Mouse (Mus musculus): Measurements from ENCODE around the gene Rapgef1.

Rapgef1 gene

DNA sequence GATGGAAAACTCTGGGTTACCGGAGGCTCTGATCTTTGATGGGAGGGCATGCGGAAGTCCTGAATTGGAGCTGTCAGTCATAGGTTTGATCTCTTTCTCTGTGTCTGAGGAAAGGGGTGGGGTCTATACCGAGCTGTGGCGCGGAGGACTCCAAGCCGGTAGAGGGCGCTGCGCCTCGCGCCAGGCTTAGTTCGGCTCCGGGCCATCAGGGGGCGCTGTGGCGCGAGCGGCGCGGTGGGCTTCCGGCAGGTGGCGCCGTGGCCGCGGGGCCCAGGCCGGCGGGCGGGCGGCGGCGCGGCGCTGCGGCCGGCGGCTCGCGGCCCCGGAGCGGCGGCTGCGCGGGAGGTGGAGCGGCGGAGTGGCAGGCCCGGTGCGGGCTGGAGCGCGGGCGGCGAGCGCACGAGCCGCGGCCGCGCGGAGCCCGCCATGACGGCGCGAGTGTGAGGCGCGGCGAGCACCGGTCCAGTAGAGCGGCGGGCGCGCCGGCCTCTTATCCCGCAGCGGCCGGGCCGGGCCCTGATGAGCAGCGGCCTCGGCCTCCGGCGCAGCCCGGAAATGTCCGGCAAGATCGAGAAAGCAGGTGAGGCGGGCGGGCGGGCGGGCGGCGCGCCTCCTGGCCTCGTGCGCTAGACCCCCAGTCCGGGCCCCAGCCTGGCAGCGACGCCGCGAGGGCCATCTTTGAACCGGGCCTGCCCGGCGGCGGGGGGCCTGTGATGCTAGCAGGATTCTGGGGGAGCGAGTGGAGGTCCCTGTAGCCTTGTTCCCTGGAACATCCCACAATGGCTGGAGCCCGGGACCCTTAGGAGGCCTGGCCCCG, at the start of gene Rapgef1:
Gene Rapgef1, plus strand, starts transcription at position 237 of the 817 bp plus-strand sequence.
- peak; percentile 89 to 95 for DNase-seq

DNA sequence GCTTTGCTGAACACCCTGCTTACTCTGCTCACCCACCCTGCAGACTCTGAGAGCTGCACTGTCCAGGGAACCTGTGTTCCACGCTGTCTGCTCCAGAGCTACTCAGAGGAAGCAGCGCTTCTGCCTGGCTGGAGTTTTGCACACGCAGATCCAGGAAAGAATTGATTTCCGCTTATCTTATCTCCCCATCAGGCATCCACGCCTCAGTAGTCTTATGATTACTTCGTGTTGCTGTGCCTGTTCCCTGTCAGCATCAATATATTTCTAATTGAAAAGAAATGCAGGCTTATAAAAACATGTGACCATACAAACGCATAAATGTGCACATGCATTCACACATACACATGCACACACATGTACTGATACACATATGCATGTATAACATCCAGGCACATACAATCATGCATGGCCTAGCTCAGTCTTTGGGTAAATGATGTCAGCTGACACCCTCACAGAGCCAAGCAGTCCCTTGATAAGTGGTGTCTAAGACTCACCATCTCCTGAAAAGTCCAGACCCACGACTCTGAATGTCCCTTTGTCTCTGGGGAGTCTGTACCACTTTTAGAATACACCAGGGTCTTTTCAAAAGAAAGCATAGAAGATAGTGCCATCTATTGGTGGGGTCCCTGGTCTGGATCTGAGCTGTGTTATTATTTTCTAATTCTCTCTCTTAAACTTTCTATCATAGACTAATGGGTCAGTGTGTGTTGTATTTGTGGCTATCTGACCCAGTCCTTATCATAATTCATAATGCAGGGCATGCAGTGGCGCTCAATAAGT, 47.4 kb upstream of the Rapgef1 start:
- DNase-seq, result no peak

DNA sequence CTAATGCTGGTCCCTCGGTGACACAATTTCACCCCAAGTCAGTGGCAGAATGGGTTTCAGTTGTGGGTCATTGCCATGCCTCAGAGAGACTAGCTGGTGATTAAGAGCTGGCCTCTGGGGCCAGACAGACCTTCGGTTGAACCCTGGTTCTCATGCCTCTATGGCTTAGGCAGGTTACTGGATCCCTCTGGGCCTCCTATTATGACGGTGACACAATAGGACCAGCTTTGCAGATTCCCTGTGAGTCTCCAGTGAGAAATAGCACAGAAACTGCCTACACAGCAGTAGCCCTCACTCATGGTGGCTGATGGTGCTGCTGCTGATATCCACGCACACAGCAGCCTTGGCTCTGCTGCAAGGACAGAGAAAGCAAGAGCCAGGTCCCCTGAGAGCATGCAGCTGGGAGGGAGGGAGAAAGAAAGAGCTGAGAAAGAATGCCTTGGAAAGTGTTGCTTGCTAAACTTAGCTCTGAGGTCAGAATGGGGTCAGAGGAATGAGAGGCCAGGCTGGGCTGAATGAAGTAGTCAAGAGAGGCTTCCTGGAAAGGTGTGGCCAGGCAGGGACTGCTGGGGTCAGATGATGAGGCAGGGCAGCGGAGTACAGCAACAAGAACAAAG, 46.6 kb upstream of the Rapgef1 start:
- DNase-seq, result no peak

DNA sequence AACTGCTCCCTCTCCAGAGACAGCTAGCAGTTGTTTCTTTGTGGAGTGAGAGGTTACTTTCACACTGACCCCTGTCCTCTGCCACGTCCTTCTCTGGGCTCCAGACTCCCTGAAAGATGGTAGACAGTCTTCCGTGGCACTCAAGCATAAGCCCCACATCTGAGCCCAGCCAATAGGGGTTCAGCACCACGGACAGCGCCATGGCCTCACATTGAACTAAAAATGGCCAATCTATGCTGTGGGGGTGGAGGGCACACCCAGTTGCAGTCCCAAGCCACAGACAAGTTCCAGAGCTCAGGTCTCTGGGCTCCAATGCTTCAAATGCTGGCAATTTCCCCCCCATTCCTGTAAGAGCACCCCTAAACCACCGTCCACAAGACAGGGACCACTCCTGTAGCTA, 45.9 kb upstream of the Rapgef1 start:
- DNase-seq, result peak; percentile 49 to 63

DNA sequence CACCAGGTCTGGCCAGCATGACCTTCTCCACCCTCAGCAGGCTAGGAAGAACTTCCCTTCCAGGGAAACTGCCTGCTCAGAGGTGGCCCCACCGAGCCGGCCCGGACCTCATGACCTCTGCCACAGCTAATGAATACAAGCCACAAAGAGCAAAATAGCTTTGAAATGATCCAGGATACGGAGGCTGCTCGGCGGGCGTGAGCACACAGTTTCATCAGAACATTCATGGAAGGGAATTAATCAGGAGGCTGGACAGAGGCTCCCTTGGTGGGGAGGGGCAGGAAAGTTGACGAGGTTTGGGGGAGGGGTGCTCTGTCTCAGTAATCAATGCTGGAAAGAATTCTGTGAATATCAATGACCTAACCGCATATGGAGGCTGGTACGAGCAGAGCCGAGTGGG, 45.3 kb upstream of the Rapgef1 start:
- no peak for DNase-seq

DNA sequence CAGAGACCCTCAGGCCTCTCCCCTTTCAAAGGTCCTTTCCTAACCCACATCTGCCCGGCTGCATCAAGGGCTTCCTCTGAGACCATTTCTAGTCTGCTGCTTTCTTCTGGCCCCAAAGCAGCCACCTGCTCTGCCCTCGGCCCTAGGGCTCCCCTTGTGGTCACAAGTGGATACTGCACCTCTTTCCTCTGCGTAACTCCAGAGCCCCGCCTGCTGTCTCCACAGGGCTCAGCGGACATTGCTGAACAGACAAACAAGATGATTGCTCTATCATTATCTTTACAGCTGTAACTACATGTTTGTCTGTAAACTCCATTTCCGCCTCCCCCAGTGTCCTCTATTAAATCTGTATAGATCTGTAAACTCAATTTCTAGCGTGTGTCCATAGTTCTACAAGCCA, 37.1 kb upstream of the Rapgef1 start:
- DNase-seq, result peak; percentile 77 to 86

DNA sequence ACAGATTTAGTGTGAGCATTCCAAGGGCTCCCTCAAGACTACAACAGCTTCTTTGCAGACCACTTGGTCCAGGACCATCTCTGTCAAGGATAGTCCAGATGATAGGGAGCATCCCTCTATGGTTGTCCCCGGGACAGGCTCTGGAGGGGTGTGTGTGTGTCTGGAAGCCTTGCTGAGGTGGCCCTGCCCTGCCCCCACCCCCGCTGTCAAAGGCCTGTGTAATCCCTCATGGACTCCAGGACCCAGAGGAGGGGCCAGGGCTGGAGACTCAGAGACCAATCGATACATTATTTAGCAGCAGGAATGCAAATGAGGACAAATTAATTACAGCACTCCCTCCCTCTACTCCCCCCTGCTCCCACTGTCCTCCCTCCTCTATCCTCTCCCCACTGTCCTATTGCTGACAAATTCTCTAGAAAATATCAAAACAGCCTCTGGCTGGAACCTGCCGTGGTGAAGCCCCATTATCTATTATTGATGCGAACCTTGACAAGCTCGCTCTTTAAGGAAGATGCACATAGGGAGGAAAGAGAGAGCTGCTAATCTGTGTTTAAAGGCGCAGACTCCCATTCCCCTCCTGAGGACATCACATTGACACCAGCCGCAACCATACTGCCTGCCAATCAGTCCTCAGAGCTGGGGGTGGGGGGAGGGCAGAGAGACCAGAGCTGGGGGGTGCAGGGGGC, 33.4 kb upstream of the Rapgef1 start:
- no peak for DNase-seq

DNA sequence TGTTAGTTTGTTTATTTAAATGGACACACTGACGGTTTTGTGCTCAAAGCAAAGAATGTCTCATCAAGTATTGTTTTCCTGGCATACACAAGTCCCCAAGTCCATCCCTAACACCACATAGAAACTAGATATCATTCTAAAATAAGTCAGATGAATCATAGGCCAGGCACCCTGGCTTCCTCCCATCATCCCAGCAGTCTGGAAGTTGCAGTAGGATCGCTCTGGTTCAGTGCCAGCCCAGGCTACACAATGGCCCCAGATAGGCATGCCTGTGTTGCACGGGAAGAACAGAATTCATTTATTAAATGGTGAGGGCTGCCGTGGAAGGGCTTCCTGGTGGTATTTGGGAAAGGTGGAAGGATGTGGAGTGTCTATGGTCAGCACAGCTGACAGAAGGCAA, 31.5 kb upstream of the Rapgef1 start:
- DNase-seq, result peak in 1 of 2 experiments; percentile 15

DNA sequence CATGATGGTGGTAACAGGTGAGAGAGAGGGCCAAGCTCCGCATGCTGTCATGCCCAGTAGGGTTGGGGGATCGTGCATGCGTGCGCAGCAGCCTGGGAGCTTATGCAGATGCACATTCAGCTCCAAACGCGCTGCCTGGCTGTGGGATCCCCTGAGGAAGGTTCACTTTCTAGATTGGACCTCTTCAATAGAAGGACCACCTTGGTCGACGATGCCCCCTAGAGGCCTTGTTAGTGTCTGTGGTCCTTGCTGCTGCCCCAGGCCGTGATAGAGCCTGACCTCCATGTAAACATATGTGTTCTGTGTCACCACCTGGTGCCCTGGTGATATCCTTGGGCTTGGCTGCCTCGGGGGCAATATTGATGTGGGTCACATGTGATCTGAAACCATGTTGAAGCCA, 30.3 kb upstream of the Rapgef1 start:
- no peak for DNase-seq

DNA sequence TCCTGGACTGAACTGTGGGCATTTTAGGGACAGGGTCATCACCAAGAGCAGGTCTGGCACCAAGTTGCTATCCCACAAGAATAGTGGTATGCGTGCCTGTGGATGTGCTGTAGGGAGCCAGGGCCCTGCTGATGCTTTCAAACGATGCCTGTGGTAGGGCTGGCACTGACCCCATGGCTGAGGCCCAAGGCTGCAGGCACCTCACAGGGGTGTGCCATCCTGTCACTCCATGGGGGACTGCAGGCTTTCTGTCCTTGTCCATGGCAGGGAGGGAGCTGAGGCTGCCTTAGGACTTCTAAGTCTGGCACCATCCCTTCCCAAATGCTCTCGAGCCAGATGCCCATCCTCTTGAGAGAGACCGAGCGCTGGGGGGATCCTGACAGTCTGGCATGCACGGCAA, 27.9 kb upstream of the Rapgef1 start:
- DNase-seq, result no peak

DNA sequence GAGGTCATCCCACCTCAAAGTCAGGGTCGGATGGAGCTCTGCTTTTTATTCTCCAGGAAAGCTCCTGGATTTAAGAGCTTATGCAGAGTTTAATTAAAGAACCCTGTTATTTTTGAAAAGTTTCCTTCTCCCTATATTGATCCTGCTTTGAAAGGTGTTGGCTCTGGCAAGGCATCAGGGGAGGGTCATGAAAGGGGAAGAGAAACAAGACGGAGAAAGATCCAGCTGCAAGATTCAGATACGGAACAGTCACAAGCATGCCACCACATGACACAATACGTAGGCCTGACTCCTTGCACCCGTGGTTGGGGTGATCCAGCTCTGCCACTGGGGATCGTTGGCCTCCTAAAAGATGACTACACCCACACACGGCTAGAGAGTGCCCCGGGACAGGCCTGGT, 27.0 kb upstream of the Rapgef1 start:
- no peak for DNase-seq

DNA sequence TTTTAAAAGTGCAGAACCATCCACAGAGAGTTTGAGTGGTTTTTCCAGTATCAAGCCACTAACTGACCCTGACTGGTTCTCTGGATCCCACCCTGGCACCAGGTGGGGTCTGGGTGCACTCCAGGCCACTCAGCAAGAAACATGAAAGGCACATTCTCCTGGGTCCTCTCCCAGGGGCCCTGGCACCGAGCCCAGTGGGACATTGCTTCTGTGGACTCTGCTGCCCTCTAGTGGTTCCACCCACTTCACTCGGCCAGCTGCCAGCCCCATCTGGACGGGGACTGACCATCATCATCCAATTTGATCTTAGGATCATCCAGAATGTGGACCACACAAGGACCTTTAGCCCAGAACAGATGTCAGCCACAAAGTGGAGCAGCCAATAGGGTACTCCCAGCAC, 15.6 kb upstream of the Rapgef1 start:
- DNase-seq, result peak; percentile 81 to 87

DNA sequence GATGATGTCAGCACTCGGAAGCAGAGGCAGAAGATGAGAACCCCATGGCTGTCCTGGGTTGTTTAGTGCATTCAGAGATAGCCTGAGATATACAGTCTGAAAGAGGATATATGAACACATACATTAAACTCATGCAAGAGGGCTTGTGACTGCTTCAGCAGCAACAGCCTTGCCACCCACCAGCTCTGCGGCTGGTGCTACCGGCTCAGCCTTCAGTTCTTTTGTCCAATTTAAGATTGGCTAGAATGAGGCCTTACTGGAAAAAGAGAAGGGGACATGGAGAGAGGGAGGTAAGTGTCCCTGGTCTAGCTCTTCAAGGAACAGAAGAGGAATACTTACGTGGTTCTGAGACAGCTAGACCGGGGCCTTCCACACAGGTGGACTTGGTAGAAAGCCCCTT, 13.9 kb upstream of the Rapgef1 start:
- no peak for DNase-seq

DNA sequence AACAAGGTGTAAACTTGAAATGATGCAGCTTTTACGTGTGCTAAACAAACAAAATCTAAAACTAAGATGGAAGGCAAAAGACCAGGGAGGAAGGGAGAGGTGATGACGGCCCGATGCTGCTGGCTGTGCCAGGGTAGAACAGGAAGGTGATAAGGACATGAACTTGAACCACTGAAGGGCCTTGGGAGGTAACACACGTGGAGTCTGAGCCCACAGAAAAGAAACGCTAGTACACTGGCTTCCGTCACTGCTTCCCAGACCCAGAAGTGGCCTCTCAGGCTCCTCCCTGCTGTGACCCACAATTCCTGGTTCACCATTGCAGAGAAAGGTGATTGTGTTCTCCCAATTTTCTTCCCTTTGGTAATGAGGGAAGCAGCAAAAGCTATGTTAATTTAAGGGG, 13.1 kb upstream of the Rapgef1 start:
- DNase-seq, result no peak

DNA sequence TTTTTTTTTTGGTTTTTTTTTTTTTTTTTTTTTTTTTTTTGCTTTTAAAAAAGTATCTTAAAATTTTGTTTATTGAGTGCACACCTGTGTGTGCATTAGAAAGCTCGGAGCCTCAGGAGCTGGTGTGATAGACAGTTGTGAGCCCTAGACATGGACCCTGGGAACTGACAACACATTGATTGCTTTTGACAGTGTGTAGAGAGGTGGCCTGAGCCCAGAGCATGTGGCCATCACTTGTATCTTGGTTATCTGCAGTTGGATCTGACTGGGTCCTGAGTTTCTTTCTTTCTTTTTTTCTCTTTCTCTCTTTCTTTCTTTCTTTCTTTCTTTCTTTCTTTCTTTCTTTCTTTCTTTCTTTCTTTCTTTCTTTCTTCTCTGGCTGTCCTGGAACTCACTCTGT, 2.2 kb upstream of the Rapgef1 start:
- DNase-seq, result no peak

DNA sequence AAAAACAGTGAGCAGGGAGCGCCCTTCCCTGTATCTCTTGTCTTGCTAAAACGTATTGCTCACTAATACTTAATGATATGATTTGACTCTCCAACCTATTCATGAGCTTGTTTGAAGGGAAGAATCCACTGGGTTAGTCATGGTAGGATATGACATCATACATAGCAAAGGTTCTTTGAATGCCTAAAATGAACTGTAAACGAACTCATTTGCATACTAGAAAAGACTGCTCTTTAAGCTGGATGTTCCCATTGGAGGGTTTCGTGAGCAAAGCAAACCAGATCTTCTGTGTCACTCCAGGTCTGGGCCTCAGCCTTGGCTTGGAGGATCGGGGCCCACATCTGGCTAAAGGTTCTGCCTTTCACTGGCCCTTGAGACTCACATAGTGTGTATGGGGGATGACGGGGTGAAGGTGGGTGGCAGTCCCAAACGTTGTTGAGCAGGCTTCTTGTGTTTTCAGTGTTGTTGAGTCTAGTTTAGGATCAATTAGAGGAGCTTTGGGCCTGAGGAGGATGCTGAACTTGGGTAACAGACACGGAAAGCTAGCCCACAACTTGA, 515 bp upstream of the Rapgef1 start:
- no peak for DNase-seq

DNA sequence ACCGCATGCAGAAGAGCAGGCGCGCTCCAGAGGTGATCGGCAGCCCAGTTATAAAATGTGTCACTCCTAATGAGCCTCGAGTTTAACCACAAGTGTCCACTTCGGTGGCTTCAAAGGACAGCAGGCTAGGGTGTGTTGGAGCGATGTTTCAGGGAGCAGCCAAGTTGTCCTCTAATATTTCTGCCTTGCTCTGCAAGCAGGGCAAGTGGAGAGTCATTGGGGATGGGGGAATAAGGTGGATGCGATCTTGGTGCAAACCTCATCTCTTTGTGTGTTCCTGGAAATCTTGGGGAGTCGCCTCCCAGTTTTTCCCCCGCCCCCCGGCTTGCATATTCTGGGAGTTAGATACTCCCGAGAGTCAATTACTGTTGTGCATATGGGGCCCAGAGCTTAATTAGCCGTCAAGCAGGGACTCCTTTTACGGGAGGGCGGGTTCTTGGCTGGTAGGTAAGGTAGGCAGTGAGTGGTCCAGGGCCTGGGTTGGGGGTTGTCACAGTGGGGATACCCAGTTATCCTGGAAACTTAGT, 844 bp downstream of the Rapgef1 start:
- peak in 1 of 2 experiments; percentile 25 for DNase-seq

DNA sequence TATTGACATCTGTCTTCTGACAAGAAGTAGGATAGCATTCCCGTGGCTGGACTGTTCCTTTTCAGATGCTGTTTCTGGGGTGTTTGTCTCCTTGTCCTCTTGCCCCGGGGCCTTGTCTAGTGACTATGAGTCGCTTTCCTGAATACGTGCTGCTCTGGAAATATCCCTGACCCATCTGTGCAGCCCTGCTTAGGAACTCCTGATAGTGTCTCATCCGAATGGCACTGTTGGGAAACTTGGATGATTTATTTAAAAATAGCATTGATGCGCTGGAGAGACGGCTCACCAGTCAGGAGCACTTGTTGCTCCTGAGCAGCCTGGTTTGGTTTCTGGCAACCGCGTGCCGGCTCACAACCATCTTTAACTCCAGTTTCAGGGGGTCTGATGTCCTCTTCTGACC, 1.6 kb downstream of the Rapgef1 start:
- DNase-seq, result peak in 1 of 2 experiments; percentile 16

DNA sequence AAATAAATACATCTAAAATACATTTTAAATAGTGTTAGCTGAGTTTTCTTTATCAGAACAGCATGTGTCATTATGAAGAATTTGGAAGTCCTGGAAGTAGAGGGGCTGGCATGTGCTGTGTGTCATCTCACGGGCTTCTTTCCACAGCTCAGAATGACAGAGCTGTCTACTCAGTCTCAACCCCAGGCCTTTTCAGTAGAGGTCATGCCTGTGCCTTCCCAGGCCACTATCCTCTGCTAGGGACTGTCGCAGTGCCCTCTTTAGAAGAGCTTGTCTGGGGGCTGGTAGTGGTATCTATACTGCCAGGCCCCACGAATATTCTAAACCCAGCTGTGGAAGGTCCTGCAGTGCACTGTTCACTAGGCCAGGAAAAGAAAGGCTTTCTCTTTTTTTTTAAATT, 2.1 kb downstream of the Rapgef1 start:
- peak in 1 of 2 experiments; percentile 15 for DNase-seq

DNA sequence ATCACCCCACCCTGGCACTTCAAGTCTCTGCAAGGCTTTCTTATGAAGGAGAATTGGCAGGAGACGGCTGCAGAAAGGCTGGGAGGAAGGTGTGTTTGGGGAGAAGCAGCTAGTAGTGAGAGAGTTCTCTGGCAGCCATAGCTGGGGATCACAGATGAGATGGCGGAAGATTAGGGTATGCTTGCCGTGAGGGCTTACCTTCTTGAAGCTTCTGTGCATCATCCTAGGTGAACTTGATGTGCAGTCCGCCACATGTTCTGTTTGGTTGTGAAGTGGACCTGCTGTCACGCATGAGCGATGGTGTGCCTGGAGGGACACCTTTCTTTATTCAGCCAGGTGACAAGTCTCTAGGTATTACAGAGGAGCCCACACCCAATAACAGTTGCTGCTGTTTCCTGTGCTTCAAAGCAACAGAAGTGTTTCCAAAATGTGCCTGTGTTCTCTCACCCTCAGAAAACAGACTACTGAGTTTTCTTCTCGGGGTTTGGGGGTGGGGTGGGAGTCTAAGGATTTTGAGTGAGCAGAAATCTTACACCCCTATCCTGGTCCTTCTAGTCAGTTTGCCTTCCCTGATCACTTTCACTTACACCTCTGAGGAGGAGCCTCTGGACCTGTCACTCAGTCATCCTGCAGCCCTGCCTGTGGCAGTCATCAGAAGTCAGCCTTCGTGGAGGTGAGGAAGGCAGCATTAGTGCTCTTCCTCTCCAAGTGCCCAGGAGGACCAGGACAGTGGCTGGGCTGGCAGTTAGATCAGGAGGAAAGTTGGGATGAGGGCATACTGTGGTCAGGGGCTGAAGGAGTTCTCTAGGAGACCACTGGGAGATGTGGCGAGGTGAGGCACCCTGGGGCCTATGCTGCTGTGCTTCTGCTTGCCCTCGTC, 2.8 kb downstream of the Rapgef1 start:
- DNase-seq, result peak in 1 of 2 experiments; percentile 22
